Mouse (Mus musculus) layer of hippocampus, postnatal 36 days (tissue): ENCODE measurements at regions not wholly inside any gene's neighbourhood (a gene's known extent, or its start where the extent isn't known, plus 50 kb on each side); places are given as distances from the start of the nearest gene placed in this dataset.

Experiments used
- DNase-seq, 2 experiments: peaks; one replicate each; pipeline ENCODE4 v3.0.0; 2022

DNA sequence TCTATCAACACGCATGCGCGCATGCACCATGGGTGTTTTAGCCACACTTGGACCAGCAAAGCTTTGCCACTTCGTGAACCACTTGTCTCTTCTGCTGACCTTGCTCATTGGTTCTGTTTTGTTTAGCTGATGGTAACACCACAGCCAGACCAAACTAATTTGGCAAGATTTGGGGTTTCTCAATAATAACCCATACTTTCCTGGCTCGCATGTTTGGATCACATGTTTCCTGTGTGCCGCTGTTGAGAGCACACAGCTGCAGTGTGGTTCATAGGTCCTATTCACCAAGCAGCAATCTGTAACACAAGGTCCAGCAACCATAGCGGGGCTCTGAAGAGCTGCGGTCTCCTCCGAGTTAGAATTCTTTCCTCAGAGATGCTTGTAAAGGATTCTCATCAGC is 126.4 kb upstream of the Gas1 start:
- no peak for DNase-seq

DNA sequence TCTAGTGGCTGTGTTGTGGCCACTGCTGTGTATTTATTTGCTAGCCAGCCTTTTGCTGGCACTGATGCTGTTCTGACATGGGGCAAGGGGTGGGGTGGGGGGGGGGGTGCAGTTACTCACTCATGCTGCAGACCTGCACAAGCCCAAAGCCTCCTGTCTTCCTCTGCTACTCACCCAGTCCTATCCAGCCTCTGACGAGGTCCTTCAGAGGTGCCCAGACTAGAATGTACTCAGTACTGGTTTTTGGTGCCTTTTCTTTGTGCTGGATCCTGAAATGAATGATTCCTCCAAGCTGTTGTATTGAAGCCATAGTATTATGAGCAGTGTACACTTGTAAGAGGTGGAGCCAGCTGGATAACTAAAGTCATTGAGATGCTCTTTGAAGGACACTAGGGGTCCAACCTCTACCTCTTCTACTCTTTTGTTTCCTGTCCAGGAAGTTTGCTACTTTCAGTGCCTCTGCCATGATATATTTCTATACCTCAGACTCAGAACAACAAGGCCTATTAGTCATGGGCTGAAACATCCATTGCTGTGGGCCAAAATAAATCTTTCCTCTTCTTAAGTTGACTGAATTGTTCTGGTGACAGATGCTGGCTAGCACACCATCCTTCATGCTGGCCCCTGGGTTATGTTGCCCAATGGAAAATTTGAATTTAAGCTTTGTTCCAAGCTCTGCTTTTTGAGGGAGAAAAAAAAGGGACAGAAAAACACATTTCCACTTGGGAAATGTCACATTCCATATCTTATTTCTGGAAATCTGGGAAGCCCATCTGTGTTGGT is 128.1 kb upstream of the Gas1 start:
- no peak for DNase-seq

DNA sequence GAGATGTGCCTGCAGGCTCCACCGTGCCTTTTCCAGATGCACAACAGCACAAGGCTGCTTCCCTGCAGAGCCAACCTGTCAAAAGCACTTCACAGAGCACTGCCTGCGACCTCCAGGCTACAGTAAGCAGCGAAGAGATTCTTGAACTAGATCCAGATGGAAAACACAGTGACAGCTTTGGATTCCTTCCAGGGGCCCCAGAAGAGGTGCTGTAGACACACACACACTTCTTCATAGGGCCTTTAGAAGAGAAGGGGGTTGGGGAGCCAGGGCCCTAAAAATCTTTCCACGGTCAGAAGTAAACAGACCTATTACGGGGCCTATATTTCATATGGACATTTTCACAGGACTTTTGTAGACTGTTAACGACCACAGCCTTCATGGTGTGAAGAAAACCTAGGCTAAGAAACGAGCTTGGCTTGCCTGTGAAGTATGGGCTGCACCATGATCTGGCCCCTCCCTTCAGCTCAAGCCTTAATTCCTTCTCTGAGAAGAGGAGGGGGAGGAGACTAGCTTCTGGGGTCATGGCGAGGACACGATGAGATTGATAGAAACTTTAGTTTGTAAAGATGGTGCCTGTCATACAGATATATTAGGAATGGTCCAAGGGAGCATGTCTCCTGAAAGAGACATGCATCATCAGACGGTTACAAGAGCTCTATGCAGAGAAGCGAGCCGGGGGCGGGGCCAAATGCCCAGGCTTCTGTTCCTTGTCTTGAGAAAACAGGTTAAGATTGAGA is 131.1 kb upstream of the Gas1 start:
- no peak for DNase-seq

DNA sequence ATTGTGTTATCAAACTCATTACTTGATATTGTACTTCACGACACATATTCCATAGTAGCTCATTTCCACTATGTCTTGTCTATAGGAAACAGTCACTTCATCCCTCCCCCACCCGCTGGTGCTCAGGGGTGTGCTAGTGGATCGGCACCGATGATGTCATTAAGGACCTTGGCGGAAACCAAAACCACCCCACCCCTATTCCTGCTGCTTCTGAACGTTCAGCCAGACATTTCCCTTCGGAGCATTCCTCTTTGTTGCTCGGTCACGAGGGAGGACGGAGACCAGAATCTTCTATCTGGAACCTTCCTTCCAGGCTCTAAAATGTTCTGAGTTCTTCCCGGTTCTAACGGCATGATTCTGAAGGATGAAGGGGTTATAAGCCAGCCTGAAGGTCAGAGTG is 132.3 kb upstream of the Gas1 start:
- DNase-seq: no peak

DNA sequence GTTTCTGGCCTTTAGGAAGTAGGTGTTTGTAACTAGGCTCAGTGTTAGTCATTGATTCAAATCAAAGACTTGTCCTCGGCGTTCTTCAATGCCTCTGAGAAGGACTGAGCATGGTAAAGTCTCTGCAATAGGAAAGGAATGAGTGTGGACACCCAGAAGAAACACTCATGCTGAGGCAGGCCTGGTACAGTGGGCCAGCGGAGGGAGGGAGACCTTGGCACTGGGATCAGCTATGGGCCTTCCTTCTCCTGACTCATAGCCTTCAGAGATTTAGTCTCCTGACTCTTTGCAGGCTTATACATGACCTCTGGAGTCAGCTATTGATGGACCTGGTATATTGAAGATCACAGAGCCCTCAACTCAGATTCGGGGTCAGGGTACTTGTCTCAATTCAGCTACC is 132.8 kb upstream of the Gas1 start:
- no peak for DNase-seq

DNA sequence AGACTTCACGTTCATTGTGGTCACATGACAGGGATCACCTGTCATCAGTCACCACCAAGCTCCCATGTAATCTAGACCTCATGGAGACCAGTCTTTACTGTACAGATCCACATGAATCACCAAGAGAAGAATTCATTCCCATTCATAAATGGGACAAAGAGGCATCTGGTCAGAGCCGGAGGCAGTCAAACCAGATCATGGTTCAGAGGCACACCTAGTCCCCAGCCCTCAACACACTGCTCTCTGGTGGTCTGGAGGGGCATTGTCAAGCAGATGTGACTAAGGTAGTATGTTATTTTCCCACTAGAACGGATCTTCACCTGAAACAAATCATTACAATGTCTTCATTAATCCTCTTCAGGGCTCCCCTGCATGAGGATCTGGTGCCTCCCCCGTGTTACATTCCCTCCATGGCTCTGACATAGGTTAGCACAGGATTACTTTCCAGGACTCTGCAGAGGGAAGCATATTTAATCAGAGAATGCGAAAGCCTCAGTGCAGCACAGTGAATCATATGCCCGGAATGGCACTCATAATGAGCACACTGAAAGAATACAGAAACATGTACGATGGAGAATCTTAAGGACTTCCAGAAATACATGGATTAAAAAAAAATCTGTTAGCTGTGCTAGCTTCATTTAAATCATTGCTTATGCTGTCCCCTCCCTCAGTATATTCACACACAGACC is 135.4 kb upstream of the Gas1 start:
- DNase-seq: no peak

DNA sequence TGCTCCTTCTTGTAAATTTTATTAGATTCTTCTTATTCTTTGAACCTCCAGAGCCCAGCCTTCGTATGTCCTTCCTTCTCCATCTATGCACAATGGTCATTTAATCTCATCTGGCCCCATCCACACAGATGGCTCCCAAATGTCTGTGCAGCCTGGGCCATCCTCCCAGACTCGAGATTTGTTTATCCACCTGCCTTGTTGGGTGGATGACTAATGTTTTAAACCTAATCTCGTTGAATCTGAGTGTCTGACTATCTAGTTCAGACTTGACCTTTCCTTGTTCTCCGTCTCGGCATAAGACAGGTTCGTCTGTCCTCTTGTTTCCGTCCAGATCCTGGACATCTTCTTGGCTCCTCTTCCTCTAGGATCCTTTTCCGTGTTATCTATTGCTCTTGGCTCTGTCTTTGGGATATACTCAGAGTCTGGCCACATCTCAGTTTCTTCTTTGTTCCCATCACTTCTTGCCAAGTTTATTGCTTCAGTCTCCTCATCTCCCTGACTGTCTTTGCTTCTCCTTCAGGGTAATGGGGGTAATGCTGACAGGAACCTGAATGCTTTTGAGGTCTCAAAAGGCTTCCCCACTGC is 141.4 kb upstream of the Gas1 start:
- DNase-seq: no peak

DNA sequence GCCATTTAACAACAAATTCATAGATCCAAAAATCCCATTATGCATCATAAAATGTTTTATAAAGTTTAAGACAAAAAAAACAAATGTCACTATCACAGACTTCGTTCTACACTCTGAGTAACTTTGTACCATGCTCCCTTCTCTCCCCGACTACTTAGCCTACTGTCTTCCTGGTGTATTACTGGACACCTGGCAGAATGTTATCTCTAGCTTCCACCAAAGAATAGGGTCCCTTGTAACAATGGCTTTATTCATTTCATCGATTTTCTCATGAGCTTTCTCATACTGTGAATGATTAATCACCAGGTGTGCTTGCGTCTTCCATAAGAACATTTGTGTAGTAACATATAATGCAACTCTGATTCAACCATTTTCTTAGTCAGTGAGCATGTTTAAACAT is 142.1 kb upstream of the Gas1 start:
- DNase-seq: no peak

DNA sequence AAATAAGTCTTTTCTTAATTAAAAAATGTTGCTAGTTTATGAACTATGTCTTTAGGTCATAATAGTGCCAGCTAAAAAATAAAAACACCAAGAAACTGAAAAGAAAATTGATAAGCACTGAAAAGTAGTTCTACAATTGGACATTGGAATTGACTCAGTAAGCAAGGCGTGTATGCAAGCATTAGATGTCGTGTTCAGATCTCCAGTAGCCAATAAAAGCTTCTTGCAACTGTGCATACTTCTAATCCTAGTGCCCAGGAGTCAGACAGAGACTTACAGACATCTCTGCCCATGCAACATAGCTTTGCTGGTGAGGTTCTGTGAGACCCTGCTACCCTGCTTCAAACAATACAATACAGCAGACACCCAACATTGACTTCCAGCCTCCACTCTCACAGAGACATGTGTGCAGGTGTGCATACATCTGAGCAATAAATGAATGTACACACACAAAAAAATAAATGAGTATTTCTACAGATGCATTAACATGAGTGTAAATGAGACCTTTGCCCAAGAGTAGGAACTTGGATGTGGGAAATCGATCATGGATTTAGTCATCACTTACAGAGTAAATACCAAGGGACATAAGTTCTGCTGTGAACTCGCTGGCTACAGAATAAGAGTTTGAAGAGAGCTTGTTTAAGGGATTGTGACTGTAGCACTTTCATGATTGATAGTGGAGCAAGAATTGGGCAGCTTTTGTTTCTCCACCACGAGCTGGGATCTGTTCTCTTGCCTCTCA is 142.9 kb upstream of the Gas1 start:
- no peak for DNase-seq

DNA sequence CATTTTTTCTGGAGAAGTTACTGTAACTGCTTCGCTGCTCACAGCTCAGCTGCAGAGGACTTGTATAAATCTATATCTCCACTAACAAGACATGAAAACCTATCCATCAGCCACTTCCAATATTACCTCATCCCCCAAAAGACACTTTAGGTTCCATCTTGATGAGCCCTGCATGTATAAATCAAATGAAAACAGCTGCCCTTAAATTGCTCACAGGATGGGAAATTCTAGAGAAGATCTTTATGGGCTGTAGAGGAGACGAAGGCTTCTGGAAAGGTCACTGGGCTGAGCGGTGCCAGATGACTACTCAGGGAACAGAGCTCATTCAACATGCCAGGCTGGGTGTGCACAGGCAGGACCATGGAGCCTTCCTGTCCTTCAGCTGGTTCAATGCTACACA is 145.4 kb upstream of the Gas1 start:
- DNase-seq: no peak

DNA sequence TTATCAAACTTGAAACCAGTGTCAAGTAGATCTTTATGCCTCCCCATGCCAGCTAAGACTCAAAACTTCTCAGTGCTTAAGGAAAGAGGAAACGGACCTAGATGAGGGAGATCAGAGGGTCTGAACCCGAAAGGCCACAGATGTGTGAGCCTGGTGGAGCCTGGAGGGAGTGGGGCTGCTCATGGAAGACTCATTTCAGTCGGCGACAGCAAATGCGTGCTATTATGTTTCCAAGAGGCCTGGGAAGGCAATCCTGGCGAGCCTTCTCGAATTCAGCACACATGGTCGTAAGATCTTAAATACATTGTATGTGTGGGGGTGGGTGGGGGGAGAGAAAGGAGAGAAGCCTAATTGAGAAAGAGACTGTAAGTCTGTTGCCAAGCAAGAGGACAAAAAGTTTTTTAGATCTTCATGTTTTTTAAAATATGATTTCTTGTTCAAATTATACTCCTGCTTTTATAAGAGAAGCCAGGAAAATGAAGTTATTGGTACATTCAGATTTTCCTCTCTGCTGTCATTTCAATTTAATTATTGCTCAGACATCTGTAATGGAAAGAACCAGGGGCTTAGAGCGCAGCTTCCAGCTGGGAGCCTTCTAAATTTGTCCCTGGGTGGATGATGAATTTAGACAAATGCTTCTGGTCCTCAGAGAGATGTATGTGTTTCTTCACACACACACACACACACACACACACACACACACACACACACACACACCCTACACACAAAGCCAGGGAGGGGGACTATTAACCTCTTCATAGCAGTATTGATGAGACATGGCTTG is 153.5 kb upstream of the Gas1 start:
- no peak for DNase-seq

DNA sequence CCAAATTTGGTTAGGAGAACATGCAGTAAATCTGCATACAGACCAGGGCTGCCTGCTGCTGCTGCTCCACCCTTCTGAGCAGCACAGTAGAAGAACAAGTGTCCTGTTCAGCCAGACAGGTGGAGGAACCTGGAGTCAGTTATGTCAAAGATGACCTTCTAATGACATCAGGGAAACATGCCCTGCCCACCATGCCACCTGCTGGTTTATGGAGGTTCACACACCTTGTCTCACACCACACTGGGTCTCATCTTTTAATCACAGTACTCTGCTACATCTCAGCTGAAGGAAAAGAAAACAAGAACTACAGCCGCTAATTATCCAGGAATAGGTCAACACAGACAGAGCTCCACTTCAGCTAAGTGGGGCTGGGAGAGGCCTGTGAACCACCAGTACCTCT is 159.0 kb upstream of the Gas1 start:
- no peak for DNase-seq

DNA sequence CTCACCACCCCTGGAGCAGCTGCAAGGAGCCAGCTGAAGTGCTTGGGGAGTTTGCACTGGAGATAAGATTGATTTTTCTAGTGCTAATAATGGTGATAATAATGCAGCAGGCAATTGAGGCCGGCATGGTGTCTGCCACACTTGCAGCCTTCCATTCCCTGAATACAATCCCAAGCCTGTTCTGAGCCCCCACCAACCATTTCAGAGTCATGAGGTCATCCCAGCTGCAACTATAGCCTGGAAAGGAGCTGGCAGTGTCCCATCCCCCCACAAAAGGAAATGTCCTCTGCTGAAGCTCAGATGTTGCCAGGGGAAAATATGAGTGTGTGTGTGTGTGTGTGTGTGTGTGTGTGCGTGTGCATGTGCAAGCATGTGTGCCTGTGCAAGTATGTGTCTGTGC is 160.2 kb upstream of the Gas1 start:
- peak; percentile 21 to 33 for DNase-seq

DNA sequence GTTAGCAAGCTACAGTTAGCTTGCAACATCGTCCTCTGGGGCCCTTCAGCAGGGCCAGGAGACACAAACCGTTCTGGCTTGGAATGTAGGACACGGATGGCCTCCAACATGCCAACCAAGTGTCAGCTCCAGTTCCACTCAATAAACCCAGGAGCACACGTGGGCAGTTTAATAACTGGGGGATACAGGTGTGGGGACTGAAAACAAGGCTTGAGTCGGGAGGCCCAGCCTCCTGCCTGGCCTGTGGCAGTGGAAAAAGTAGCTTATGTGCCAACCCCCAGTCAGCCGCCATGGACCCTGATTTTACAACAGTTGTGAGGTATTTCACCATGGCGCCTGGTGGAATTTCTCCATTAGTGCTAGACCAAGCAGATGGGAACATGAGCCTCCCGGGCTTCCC is 160.9 kb upstream of the Gas1 start:
- no peak for DNase-seq

DNA sequence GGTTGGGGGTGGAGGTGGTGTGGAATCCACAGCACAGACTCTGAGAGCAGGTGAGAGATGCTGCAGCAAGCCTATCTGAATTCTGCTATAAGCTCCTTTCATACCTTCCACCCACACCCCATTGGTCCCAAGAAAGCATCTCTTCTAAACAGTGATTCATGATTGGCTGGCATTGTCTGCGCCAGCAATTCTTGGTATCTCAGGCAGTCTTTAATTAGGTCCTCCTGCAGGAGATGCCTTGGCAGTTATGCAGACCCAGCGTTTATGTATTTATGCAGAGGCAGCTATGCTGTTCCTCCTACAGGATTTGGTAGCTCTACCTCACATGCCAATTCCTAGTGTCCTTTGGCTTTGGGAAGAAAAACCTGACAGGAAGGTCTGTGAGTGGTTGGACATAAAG is 162.9 kb upstream of the Gas1 start:
- no peak for DNase-seq

DNA sequence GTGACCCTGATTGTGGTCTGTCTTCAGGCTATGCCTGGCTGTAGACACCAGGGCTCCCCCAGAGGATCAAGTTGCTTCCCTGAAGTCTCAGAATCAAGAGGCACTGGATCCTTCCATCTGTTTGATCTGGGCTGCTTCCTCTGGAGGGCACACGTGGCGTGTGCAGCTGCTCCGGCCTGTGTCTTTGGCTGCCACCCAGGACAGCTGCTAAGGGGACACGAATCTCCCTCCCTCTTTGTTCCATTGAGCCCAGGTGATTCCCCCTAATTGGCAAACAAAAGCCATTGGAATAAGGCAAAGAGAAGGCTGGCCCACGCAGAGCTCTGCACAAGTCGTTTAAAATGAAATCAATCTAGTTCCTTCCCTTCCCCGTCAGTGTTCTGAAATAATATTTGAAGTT is 170.7 kb upstream of the Gas1 start:
- DNase-seq: peak in 1 of 2 experiments; percentile 22

DNA sequence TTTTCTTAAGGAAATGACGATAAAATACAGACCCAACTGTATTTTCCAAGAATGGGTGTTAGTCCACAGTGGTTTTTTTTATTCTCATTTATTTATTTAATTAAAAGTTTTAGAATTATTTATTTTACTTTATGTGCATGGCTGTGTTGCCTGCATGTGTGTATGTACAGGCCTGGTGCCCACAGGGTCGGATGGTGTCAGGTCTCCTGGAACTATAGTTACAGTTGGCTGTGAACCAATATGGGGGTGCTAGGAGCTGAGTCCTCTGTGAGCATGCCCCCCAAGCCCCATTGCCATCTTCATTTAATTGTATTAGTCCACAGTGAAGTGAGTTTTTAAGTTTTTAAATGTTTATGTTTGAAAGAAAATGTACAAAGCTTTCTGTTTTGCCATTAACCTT is 171.3 kb upstream of the Gas1 start:
- no peak for DNase-seq

DNA sequence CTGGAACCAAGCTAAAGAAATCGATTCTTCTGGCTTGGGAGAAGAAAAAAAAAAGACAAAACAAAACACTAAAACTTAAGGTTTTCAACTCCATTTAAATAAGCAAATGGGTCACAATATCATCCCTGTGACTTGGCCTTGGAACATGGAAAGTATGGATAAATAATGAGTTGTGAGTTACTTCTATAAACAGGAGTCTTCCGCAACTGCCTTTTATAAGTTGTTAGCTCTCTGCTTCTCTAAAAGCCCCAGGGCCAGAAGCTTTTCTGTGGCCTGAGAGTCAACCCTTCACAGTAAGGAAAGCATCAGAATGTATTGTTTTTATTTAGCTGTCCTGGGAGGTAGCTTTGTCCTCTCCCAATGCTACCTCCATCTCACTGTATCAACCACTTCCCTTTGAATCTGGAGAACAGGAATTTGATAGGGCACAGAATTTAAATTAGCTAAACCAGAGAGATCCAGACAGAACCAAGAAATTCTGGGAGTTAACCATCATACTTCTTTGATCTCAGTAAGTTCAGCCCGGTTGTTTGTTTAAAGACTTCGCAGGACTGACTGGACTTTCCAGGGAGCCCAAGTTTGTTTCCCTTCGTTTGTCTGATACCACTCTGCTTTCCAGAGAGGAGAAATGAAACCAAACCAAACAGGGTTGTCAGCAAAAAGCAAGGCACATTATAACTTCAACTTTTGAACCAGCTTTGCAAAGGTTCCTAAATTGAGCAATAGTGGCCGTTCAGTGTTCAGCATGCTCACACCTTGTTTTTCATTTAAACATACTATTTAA is 178.7 kb upstream of the Gas1 start:
- no peak for DNase-seq

DNA sequence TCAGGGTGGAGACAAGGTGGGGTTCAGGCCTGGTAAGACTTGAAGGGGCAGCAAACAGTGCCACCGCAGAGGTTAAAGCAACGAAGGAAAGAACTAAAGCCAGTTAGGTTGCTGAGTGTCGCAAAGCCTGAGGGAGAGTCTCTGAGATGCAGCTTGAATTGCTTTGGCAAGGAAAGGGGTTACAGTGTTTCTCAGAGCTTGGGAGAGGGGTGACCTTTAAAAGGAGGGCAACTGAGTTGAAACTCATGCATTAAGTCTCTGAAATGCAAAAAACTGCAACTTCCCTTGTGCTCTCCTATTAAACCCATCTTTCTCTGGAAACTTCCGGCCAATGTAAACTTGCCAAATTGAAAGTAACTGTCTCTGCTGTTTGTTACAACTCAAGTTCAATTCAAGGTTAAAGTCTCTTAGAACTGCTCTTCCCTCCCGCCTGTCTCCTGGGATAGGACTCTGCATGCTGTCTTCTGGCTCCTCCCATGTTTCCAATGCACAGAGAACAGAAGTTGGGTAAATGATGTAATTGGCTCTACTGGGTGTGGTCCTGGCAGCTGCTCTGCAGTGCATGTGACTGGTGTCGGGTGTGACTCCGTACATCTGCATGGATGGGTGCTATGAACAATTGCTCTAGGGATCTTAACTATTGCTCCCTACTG is 181.4 kb upstream of the Gas1 start:
- no peak for DNase-seq
